Mouse (Mus musculus): ENCODE measurements around the gene Msh5.
A peak's percentile ranks its signal among the peaks of the same experiment; 100 is the strongest.
"Not testable (repeated sequence)": the region's sequence is repeated elsewhere in the genome, so short reads cannot be mapped to it uniquely, and the experiment has no call there.

The Msh5 gene

GRCm38 (mm10) chr17:35023756-35024155 lies 22.8 kb downstream of the Msh5 start:
- no peak for DNase-seq (ENCODE audit: low spot score)

GRCm38 (mm10) chr17:35023221-35023620 lies 23.3 kb downstream of the Msh5 start:
- no peak for DNase-seq (ENCODE audit: low spot score)

GRCm38 (mm10) chr17:35022541-35023060 lies 23.9 kb downstream of the Msh5 start:
- DNase-seq (ENCODE audit: low spot score): no peak

- no peak for DNase-seq (ENCODE audit: low spot score)
Observed at GRCm38 (mm10) chr17:35021842-35022477, 24.6 kb downstream of the Msh5 start.

- DNase-seq (ENCODE audit: low spot score): peak; percentile 95
Observed at GRCm38 (mm10) chr17:35021163-35021808, 25.3 kb downstream of the Msh5 start.

- DNase-seq (ENCODE audit: low spot score): no peak
Observed at GRCm38 (mm10) chr17:35020551-35020950, 26.0 kb downstream of the Msh5 start.

GRCm38 (mm10) chr17:35019894-35020293 lies 26.7 kb downstream of the Msh5 start:
- no peak for DNase-seq (ENCODE audit: low spot score)

GRCm38 (mm10) chr17:35018171-35018570 lies 28.4 kb downstream of the Msh5 start:
- DNase-seq (ENCODE audit: low spot score): no peak

- no peak for DNase-seq (ENCODE audit: low spot score)
Observed at GRCm38 (mm10) chr17:35017706-35018030, 28.9 kb downstream of the Msh5 start.

GRCm38 (mm10) chr17:35016791-35017705 lies 29.5 kb downstream of the Msh5 start:
- DNase-seq (ENCODE audit: low spot score): no peak

- no peak for DNase-seq (ENCODE audit: low spot score)
Observed at GRCm38 (mm10) chr17:35016376-35016775, 30.2 kb downstream of the Msh5 start, which contains the start of gene Vwa7. Gene Vwa7, plus strand, starts transcription at chr17:35016579.

GRCm38 (mm10) chr17:35015296-35015695 lies 31.2 kb downstream of the Msh5 start:
- DNase-seq (ENCODE audit: low spot score): no peak

- DNase-seq (ENCODE audit: low spot score): no peak
Observed at GRCm38 (mm10) chr17:35013221-35013620, 33.3 kb downstream of the Msh5 start.

GRCm38 (mm10) chr17:35012430-35012829 lies 34.1 kb downstream of the Msh5 start:
- DNase-seq (ENCODE audit: low spot score): no peak

- DNase-seq (ENCODE audit: low spot score): no peak
Observed at GRCm38 (mm10) chr17:35011440-35011839, 35.1 kb downstream of the Msh5 start.

GRCm38 (mm10) chr17:35009586-35009985 lies 37.0 kb downstream of the Msh5 start:
- DNase-seq (ENCODE audit: low spot score): no peak

GRCm38 (mm10) chr17:35007387-35007991 lies 39.1 kb downstream of the Msh5 start:
- DNase-seq (ENCODE audit: low spot score): no peak

GRCm38 (mm10) chr17:35005902-35006301 lies 40.6 kb downstream of the Msh5 start:
- DNase-seq (ENCODE audit: low spot score): not testable (repeated sequence)

GRCm38 (mm10) chr17:35005158-35005557 lies 41.4 kb downstream of the Msh5 start:
- no peak for DNase-seq (ENCODE audit: low spot score)

GRCm38 (mm10) chr17:35004075-35004717 lies 42.3 kb downstream of the Msh5 start:
- DNase-seq (ENCODE audit: low spot score): no peak

GRCm38 (mm10) chr17:35003022-35003838 lies 43.3 kb downstream of the Msh5 start:
- DNase-seq (ENCODE audit: low spot score): no peak

Data from embryo, embryonic 10.5 days (tissue).